Mouse (Mus musculus): ENCODE results near the gene Inpp4b. TPM values are rescaled to one million over a fixed set of nuclear protein-coding genes. Genes with fewer than 3 reads are reported as not detected.

The Inpp4b gene
- polyA plus RNA-seq, 1 experiment, result 1.9 TPM

- Histone ChIP-seq H3K4me1 (ENCODE audit: control insufficient read depth, insufficient read depth, low read length) (peaks cover 2% of the 10 kb centered on the region; the same call in 1 of the 2 replicates), H3K4me3 (ENCODE audit: insufficient read depth, low read length) (no peak overlapping the region), H3K27ac (ENCODE audit: insufficient read depth, low read length) (no peak overlapping the region)
- TF ChIP-seq POLR2A (IDR thresholded peaks at IDR 0.05; ENCODE audit: low read depth, low read length) (no peak), CTCF (IDR thresholded peaks at IDR 0.05; ENCODE audit: borderline replicate concordance, insufficient read depth, low read length) (no peak)
Observed at GRCm38 (mm10) chr8:81856120-81856519, 513.8 kb downstream of the Inpp4b start.

GRCm38 (mm10) chr8:81856608-81857007 is 514.3 kb downstream of the Inpp4b start:
- Histone ChIP-seq H3K27ac (ENCODE audit: insufficient read depth, low read length) (no peak overlapping the region), H3K4me3 (ENCODE audit: insufficient read depth, low read length) (no peak overlapping the region), H3K4me1 (ENCODE audit: control insufficient read depth, insufficient read depth, low read length) (peaks cover 4% of the 10 kb centered on the region; the same call in 1 of the 2 replicates)
- no peak for TF ChIP-seq POLR2A (IDR thresholded peaks at IDR 0.05; ENCODE audit: low read depth, low read length)
- TF ChIP-seq CTCF (IDR thresholded peaks at IDR 0.05; ENCODE audit: borderline replicate concordance, insufficient read depth, low read length), result no peak

- H3K4me1 ChIP-seq (ENCODE audit: control insufficient read depth, insufficient read depth, low read length), result peaks cover 7% of the 10 kb centered on the region; the same call in 1 of the 2 replicates
- no peak overlapping the region for H3K4me3 ChIP-seq (ENCODE audit: insufficient read depth, low read length)
- H3K27ac ChIP-seq (ENCODE audit: insufficient read depth, low read length), result no peak overlapping the region
- TF ChIP-seq CTCF (IDR thresholded peaks at IDR 0.05; ENCODE audit: borderline replicate concordance, insufficient read depth, low read length), result no peak
- TF ChIP-seq POLR2A (IDR thresholded peaks at IDR 0.05; ENCODE audit: low read depth, low read length), result no peak
Observed at GRCm38 (mm10) chr8:81858393-81858792, 516.0 kb downstream of the Inpp4b start.

- no peak for TF ChIP-seq CTCF (IDR thresholded peaks at IDR 0.05; ENCODE audit: borderline replicate concordance, insufficient read depth, low read length)
- no peak for TF ChIP-seq POLR2A (IDR thresholded peaks at IDR 0.05; ENCODE audit: low read depth, low read length)
Observed at GRCm38 (mm10) chr8:81859805-81860204, 517.4 kb downstream of the Inpp4b start.

GRCm38 (mm10) chr8:81861311-81861710 is 519.0 kb downstream of the Inpp4b start:
- Histone ChIP-seq H3K27ac (ENCODE audit: insufficient read depth, low read length) (no peak overlapping the region), H3K4me1 (ENCODE audit: control insufficient read depth, insufficient read depth, low read length) (peaks cover 15% of the 10 kb centered on the region), H3K4me3 (ENCODE audit: insufficient read depth, low read length) (no peak overlapping the region)
- TF ChIP-seq CTCF (IDR thresholded peaks at IDR 0.05; ENCODE audit: borderline replicate concordance, insufficient read depth, low read length) (no peak), POLR2A (IDR thresholded peaks at IDR 0.05; ENCODE audit: low read depth, low read length) (no peak)

More at GRCm38 (mm10) chr8:81859805-81860204, 517.4 kb downstream of the Inpp4b start:
- Histone ChIP-seq H3K4me1 (ENCODE audit: control insufficient read depth, insufficient read depth, low read length) (peaks cover 7% of the 10 kb centered on the region; the same call in 1 of the 2 replicates), H3K27ac (ENCODE audit: insufficient read depth, low read length) (no peak overlapping the region), H3K4me3 (ENCODE audit: insufficient read depth, low read length) (no peak overlapping the region)

- H3K4me1 ChIP-seq (ENCODE audit: control insufficient read depth, insufficient read depth, low read length), result peaks cover 16% of the 10 kb centered on the region
- no peak for TF ChIP-seq CTCF (IDR thresholded peaks at IDR 0.05; ENCODE audit: borderline replicate concordance, insufficient read depth, low read length)
- no peak for TF ChIP-seq POLR2A (IDR thresholded peaks at IDR 0.05; ENCODE audit: low read depth, low read length)
- H3K27ac ChIP-seq (ENCODE audit: insufficient read depth, low read length), result no peak overlapping the region
- no peak overlapping the region for H3K4me3 ChIP-seq (ENCODE audit: insufficient read depth, low read length)
Observed at GRCm38 (mm10) chr8:81862738-81863137, 520.4 kb downstream of the Inpp4b start.

GRCm38 (mm10) chr8:81864318-81864717 is 522.0 kb downstream of the Inpp4b start:
- peak overlapping the region; percentile 34; the same call in 1 of the 2 replicates for H3K27ac ChIP-seq (ENCODE audit: insufficient read depth, low read length)
- peaks cover 22% of the 10 kb centered on the region for H3K4me1 ChIP-seq (ENCODE audit: control insufficient read depth, insufficient read depth, low read length)
- TF ChIP-seq POLR2A (IDR thresholded peaks at IDR 0.05; ENCODE audit: low read depth, low read length), result no peak
- TF ChIP-seq CTCF (IDR thresholded peaks at IDR 0.05; ENCODE audit: borderline replicate concordance, insufficient read depth, low read length), result no peak
- H3K4me3 ChIP-seq (ENCODE audit: insufficient read depth, low read length), result no peak overlapping the region

- TF ChIP-seq CTCF (IDR thresholded peaks at IDR 0.05; ENCODE audit: borderline replicate concordance, insufficient read depth, low read length) (no peak), POLR2A (IDR thresholded peaks at IDR 0.05; ENCODE audit: low read depth, low read length) (no peak)
- Histone ChIP-seq H3K27ac (ENCODE audit: insufficient read depth, low read length) (peak overlapping the region; percentile 90), H3K4me3 (ENCODE audit: insufficient read depth, low read length) (no peak overlapping the region), H3K4me1 (ENCODE audit: control insufficient read depth, insufficient read depth, low read length) (peaks cover 22% of the 10 kb centered on the region)
Observed at GRCm38 (mm10) chr8:81865664-81866063, 523.3 kb downstream of the Inpp4b start.

- no peak for TF ChIP-seq POLR2A (IDR thresholded peaks at IDR 0.05; ENCODE audit: low read depth, low read length)
- no peak for TF ChIP-seq CTCF (IDR thresholded peaks at IDR 0.05; ENCODE audit: borderline replicate concordance, insufficient read depth, low read length)
- H3K4me1 ChIP-seq (ENCODE audit: control insufficient read depth, insufficient read depth, low read length), result peaks cover 16% of the 10 kb centered on the region
- H3K27ac ChIP-seq (ENCODE audit: insufficient read depth, low read length), result 0 out of 2 replicates have a peak overlapping the region, but pooled peaks have one; percentile 54
- no peak overlapping the region for H3K4me3 ChIP-seq (ENCODE audit: insufficient read depth, low read length)
Observed at GRCm38 (mm10) chr8:81867020-81867419, 524.7 kb downstream of the Inpp4b start.

- TF ChIP-seq CTCF (IDR thresholded peaks at IDR 0.05; ENCODE audit: borderline replicate concordance, insufficient read depth, low read length) (no peak), POLR2A (IDR thresholded peaks at IDR 0.05; ENCODE audit: low read depth, low read length) (no peak)
- Histone ChIP-seq H3K4me3 (ENCODE audit: insufficient read depth, low read length) (no peak overlapping the region), H3K4me1 (ENCODE audit: control insufficient read depth, insufficient read depth, low read length) (peaks cover 12% of the 10 kb centered on the region), H3K27ac (ENCODE audit: insufficient read depth, low read length) (no peak overlapping the region)
Observed at GRCm38 (mm10) chr8:81870466-81870865, 528.1 kb downstream of the Inpp4b start.

Data from embryonic fibroblast, embryonic 13.5 days (primary cell).